Mouse (Mus musculus) embryonic fibroblast, embryonic 13.5 days (primary cell): Measurements from ENCODE around the gene Dennd1a.

ENCODE experiments used
- CTCF ChIP-seq: IDR thresholded peaks from 2 replicates; pipeline ENCODE4 v1.5.1; 2011; ENCODE audit warnings: mild to moderate bottlenecking, control low read depth, low read length, moderate library complexity, borderline replicate concordance; ENCODE audit not compliant: insufficient read depth
- POLR2A ChIP-seq: IDR thresholded peaks from 2 replicates; pipeline ENCODE4 v1.6.1; 2011; ENCODE audit warnings: low read depth, mild to moderate bottlenecking, control low read depth, low read length, moderate library complexity

- TF ChIP-seq CTCF = no peak
- TF ChIP-seq POLR2A = no peak
These were observed 23.5 kb downstream of the Dennd1a start for GRCm38 (mm10) chr2:38263653-38264052.
